Mouse (Mus musculus) heart, embryonic 16.5 days (tissue): ENCODE measurements around the gene Stk38l. TPM values are rescaled to one million over a fixed set of nuclear protein-coding genes. Genes with fewer than 3 reads are reported as not detected.

Source experiments
- polyA plus RNA-seq: library from polyadenylated mRNA; unstranded; fragments of >200 nt; fragmentation: Nextera tagmentation; extraction: Ambion mirVana; gene quantifications from 2 replicates; pipeline ENCODE4 v1.2.1, GENCODE M21; 2015

Gene Stk38l
- polyA plus RNA-seq, 1 experiment from 2014 or later = 28.9 TPM

Other genes starting within 250 kb of the Stk38l start
- gene Itpr2, start 222.8 kb upstream of the Stk38l start, polyA plus RNA-seq = 39.4 and 49.4 TPM in 2 replicates
- 89.3 and 104 TPM in 2 replicates for gene Fgfr1op2, start 147.8 kb upstream of the Stk38l start, polyA plus RNA-seq
- gene Ints13, start 147.2 kb upstream of the Stk38l start, polyA plus RNA-seq = 51.0 and 59.1 TPM in 2 replicates
- gene Med21, start 82.4 kb upstream of the Stk38l start, polyA plus RNA-seq = 143 and 150 TPM in 2 replicates
- 35.3 and 37.5 TPM in 2 replicates for gene Tm7sf3, start 82.2 kb upstream of the Stk38l start, polyA plus RNA-seq
- 2.8 and 2.9 TPM in 2 replicates for gene Arntl2, start 71.1 kb downstream of the Stk38l start, polyA plus RNA-seq
- gene Smco2, start 125.1 kb downstream of the Stk38l start, polyA plus RNA-seq = 0.11 and 0.39 TPM in 2 replicates
- 47.9 and 49.8 TPM in 2 replicates for gene Ppfibp1, start 163.5 kb downstream of the Stk38l start, polyA plus RNA-seq
- 0.09 and 0.12 TPM in 2 replicates for gene 1700034J05Rik, start 229.4 kb downstream of the Stk38l start, polyA plus RNA-seq